Mouse (Mus musculus) heart, adult 2 months (tissue): ENCODE measurements around the gene Tnn. TPM values are rescaled to one million over a fixed set of nuclear protein-coding genes. Genes with fewer than 3 reads are reported as not detected.

ENCODE experiments used
- DNase-seq, 2 experiments: peaks; one replicate each; pipeline ENCODE4 v3.0.0; 2021
- H3K27ac ChIP-seq: fragments of 200-600 bp; 2 replicates; pipeline ENCODE4 v1.8.1; 2022
- H3K27me3 ChIP-seq: fragments of 200-500 bp; 2 replicates; pipeline ENCODE4 v1.6.1; 2012; ENCODE audit warnings: mild to moderate bottlenecking, low read length, inconsistent platforms, mixed read lengths; ENCODE audit not compliant: control insufficient read depth, insufficient read depth
- H3K36me3 ChIP-seq: fragments of 200-500 bp; 2 replicates; pipeline ENCODE4 v1.6.1; 2012; ENCODE audit warnings: low read length, inconsistent platforms; ENCODE audit not compliant: control insufficient read depth, insufficient read depth
- H3K4me1 ChIP-seq: fragments of 200-500 bp; 2 replicates; pipeline ENCODE4 v1.6.1; 2011; ENCODE audit warnings: low read length; ENCODE audit not compliant: control insufficient read depth, insufficient read depth
- H3K4me3 ChIP-seq: fragments of 200-600 bp; 2 replicates; pipeline ENCODE4 v1.8.1; 2022
- H3K79me2 ChIP-seq: fragments of 200-500 bp; replicated peaks from 2 replicates; pipeline ENCODE4 v1.6.1; 2012; ENCODE audit warnings: mild to moderate bottlenecking, inconsistent platforms, low read length, moderate library complexity, mixed read lengths; ENCODE audit not compliant: control insufficient read depth, insufficient read depth
- H3K9ac ChIP-seq: fragments of 200-500 bp; 2 replicates; pipeline ENCODE4 v1.6.1; 2012; ENCODE audit warnings: low read depth, mild to moderate bottlenecking, control low read depth, inconsistent platforms, low read length, mixed read lengths
- CTCF ChIP-seq: fragments of 200-600 bp; IDR thresholded peaks from 2 replicates; pipeline ENCODE4 v1.8.1; 2022; ENCODE audit warnings: antibody characterized with exemption, mild to moderate bottlenecking, moderate library complexity
- EP300 ChIP-seq: fragments of 200-500 bp; IDR thresholded peaks from 2 replicates; pipeline ENCODE4 v1.6.1; 2011; ENCODE audit warnings: low read depth, low read length, control low read depth; ENCODE audit not compliant: insufficient read depth
- POLR2A ChIP-seq: fragments of 200-500 bp; IDR thresholded peaks from 2 replicates; pipeline ENCODE4 v1.6.1; 2011; ENCODE audit warnings: mild to moderate bottlenecking, low read depth, low read length, control low read depth; ENCODE audit not compliant: insufficient read depth
- WGBS: fragments of 180-500 bp; shearing (Covaris S2); methylation state at CpG from one replicate; pipeline ENCODE4 v1.1.7; 2018; 5-methylcytosine and 5-hydroxymethylcytosine counted together
- intact Hi-C: fragments of 180-260 bp; cut with DNase I; formaldehyde crosslinking; loops from one replicate; pipeline ENCODE4 v1.15.1; 2025
- polyA plus RNA-seq: library from polyadenylated mRNA; depleted of rRNA; stranded (reverse); fragments of >200 nt; gene quantifications from 2 replicates; pipeline ENCODE4 v1.2.3, GENCODE M21; 2012
- total RNA-seq, 2 experiments: library from RNA; stranded (reverse); gene quantifications; 2 replicates each; pipeline ENCODE4 v1.2.3; 2021

Tnn gene
- total and polyA plus RNA-seq, 3 experiments, result 0.06 TPM; not detected in 2

- H3K4me3 ChIP-seq, result no peak overlapping the region
- intact Hi-C loops, result no loop called here
- WGBS, result 76% methylated on average over 3 of the region's 5 CpGs
- H3K36me3 ChIP-seq, result no peaks in the 10 kb centered on the region
- no peak for DNase-seq
- no peak overlapping the region for H3K9ac ChIP-seq
- TF ChIP-seq CTCF, result no peak
- no peaks in the 10 kb centered on the region for H3K27me3 ChIP-seq
- no peaks in the 10 kb centered on the region for H3K4me1 ChIP-seq
- no peak overlapping the region for H3K27ac ChIP-seq
- H3K79me2 ChIP-seq, result no peaks in the 10 kb centered on the region
These were observed 13.2 kb upstream of the Tnn start for GRCm38 (mm10) chr1:160166600-160166999.

DNA sequence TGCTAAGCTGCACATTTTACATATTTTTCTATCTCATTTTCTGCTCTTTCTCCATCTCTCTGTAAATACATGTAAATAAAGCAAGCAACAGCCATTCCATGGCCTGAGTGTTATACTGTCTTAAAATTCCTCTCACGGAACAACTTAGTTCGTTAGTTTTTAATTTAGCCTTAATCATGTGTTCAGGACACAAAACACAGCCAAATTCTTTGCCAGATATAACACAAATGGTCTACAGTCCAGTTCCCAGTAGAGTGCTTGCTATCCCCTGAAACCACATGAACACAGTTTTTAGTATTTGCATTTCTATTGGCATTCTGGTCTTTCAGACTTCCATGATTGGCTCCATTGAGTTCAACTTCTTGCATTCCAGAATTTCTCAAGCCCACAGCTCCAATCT, 4.8 kb upstream of the Tnn start:
- TF ChIP-seq POLR2A (no peak), EP300 (no peak), CTCF (no peak)
- intact Hi-C loops, result no loop called here
- Histone ChIP-seq H3K4me3 (no peak overlapping the region), H3K4me1 (no peaks in the 10 kb centered on the region), H3K27ac (no peak overlapping the region), H3K79me2 (no peaks in the 10 kb centered on the region), H3K36me3 (no peaks in the 10 kb centered on the region), H3K9ac (no peak overlapping the region), H3K27me3 (0 out of 2 replicates have a peak, but pooled peaks cover 1% of the 10 kb centered on the region)
- WGBS, result 75% methylated on average over 2 of the region's 2 CpGs
- DNase-seq, result no peak

DNA sequence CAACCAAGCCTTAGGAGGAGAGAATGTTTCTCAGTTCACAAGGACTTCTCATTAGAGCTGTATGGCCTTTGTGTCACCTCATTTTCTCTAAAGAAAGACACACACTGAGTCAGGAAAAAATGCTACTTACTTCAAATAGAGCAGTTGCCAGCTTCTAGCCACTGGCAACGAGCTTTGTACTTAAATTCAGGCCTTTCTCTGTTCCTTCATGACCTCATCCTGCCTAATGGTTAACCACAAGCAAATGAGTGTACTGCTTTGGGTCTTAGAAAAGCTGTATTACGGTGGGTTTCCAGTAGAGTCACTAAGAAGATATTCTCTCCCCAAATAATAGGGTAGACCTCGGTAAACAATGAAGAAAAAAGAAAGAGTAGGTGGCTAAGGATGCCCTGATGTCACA, 2.7 kb downstream of the Tnn start:
- WGBS, result 69% methylated on average over 3 of the region's 3 CpGs
- Histone ChIP-seq H3K4me1 (no peaks in the 10 kb centered on the region), H3K27me3 (0 out of 2 replicates have a peak, but pooled peaks cover 1% of the 10 kb centered on the region), H3K36me3 (no peaks in the 10 kb centered on the region), H3K79me2 (no peaks in the 10 kb centered on the region), H3K9ac (no peak overlapping the region), H3K4me3 (no peak overlapping the region), H3K27ac (no peak overlapping the region)
- TF ChIP-seq EP300 (no peak), CTCF (no peak), POLR2A (no peak)
- DNase-seq, result no peak
- intact Hi-C loops, result no loop called here

- Histone ChIP-seq H3K4me3 (no peak overlapping the region), H3K36me3 (no peaks in the 10 kb centered on the region), H3K4me1 (no peaks in the 10 kb centered on the region), H3K27ac (no peak overlapping the region), H3K79me2 (no peaks in the 10 kb centered on the region), H3K9ac (no peak overlapping the region), H3K27me3 (0 out of 2 replicates have a peak, but pooled peaks cover 1% of the 10 kb centered on the region)
- TF ChIP-seq EP300 (no peak), POLR2A (no peak), CTCF (no peak)
- intact Hi-C loops, result no loop called here
- no peak for DNase-seq
- WGBS, result 65% methylated on average over 11 of the region's 11 CpGs
These were observed 4.0 kb downstream of the Tnn start for GRCm38 (mm10) chr1:160149291-160149906.

DNA sequence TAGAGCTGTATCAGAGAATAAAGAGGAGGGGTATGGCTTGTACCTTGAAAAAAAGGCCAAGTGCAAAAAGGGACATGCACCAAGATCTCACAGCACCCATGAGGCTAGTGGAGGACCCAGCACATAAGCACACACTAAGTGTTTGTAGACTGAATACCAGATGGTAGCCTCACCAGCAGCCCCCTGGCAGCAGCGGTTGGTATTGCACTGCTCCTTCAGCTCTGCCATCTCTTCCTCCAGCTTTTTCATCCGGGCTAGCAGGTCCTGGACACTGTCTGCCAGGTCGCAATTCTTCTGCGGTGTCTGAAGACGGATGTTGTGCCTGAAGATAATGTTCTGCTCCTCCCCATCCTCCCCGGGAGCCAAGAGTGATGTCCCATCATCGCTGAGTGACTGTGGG, 6.1 kb downstream of the Tnn start:
- no peaks in the 10 kb centered on the region for H3K36me3 ChIP-seq
- 67% methylated on average over 7 of the region's 7 CpGs for WGBS
- no peak for DNase-seq
- H3K79me2 ChIP-seq, result no peaks in the 10 kb centered on the region
- no peaks in the 10 kb centered on the region for H3K27me3 ChIP-seq
- no peak for TF ChIP-seq CTCF
- no peak for TF ChIP-seq EP300
- TF ChIP-seq POLR2A, result no peak
- no peak overlapping the region for H3K27ac ChIP-seq
- no peak overlapping the region for H3K4me3 ChIP-seq
- intact Hi-C loops, result no loop called here
- no peaks in the 10 kb centered on the region for H3K4me1 ChIP-seq
- H3K9ac ChIP-seq, result no peak overlapping the region

- no peak for TF ChIP-seq CTCF
- no peak for TF ChIP-seq POLR2A
- no peak for TF ChIP-seq EP300
- Histone ChIP-seq H3K27me3 (no peaks in the 10 kb centered on the region), H3K79me2 (no peaks in the 10 kb centered on the region), H3K4me3 (no peak overlapping the region), H3K27ac (no peak overlapping the region), H3K9ac (no peak overlapping the region), H3K4me1 (no peaks in the 10 kb centered on the region), H3K36me3 (no peaks in the 10 kb centered on the region)
- intact Hi-C loops, result no loop called here
- WGBS, result 66% methylated on average over 3 of the region's 3 CpGs
- no peak for DNase-seq
These were observed 7.8 kb downstream of the Tnn start for GRCm38 (mm10) chr1:160145606-160146005.
